ENCODE assay signal across 8 mouse cellular contexts in genomic region chrX:92597324-92597723, GRCm38 (mm10). TPM values are rescaled to one million over a fixed set of nuclear protein-coding genes. Genes with fewer than 3 reads are reported as not detected.
DNase-seq lines count a peak whose midpoint lies in the region; ATAC-seq and TF ChIP-seq lines count a peak whose summit lies in the region.
"Had no signal": no experiment of that assay in that cellular context is flagged by ENCODE, and none has a peak within 500 bp of the region (broad histone marks: within the 10 kb centered on the region; RNA-seq: fewer than 3 reads in every experiment).

No protein-coding gene starts in this region.

- no peak for ATAC-seq in hindbrain, embryonic 14.5 days (ENCODE audit: low FRiP score)
- no peak for ATAC-seq in hindbrain, embryonic 16.5 days
- no peak for ATAC-seq in granulocyte monocyte progenitor cell, adult 5-6 weeks (replicated peaks; ENCODE audit: poor library complexity, severe bottlenecking)

- no peaks in the 10 kb centered on the region for H3K4me1 ChIP-seq in hindbrain, embryonic 14.5 days (replicated peaks; ENCODE audit: control insufficient read depth, insufficient read depth, low read length)
- H3K4me1 ChIP-seq in hindbrain, embryonic 16.5 days (ENCODE audit: control insufficient read depth, insufficient read depth, low read depth, low read length) = no peaks in the 10 kb centered on the region
- H3K4me1 ChIP-seq in E14TG2a.4 (replicated peaks; ENCODE audit: low read depth, low read length) = no peaks in the 10 kb centered on the region
- H3K4me1 ChIP-seq: neural tube, embryonic 13.5 days had no signal

- H3K4me2 ChIP-seq in hindbrain, embryonic 14.5 days (replicated peaks) = no peak overlapping the region
- H3K4me2 ChIP-seq in hindbrain, embryonic 16.5 days (ENCODE audit: low read length) = no peak overlapping the region
- H3K4me2 ChIP-seq: neural tube, embryonic 13.5 days had no signal

- no peak overlapping the region for H3K4me3 ChIP-seq in hindbrain, embryonic 14.5 days (replicated peaks; ENCODE audit: low read length)
- no peak overlapping the region for H3K4me3 ChIP-seq in hindbrain, embryonic 16.5 days (ENCODE audit: low read length)
- H3K4me3 ChIP-seq in E14TG2a.4 (replicated peaks; ENCODE audit: low read length) = no peak overlapping the region
- H3K4me3 ChIP-seq in layer of hippocampus, adult 2 months = no peak overlapping the region
- H3K4me3 ChIP-seq: neural tube, embryonic 13.5 days had no signal

- H3K27ac ChIP-seq in hindbrain, embryonic 14.5 days = no peak overlapping the region
- no peak overlapping the region for H3K27ac ChIP-seq in hindbrain, embryonic 16.5 days (ENCODE audit: low read depth, low read length)
- no peak overlapping the region for H3K27ac ChIP-seq in layer of hippocampus, adult 2 months
- H3K27ac ChIP-seq: neural tube, embryonic 13.5 days had no signal

- H3K9ac ChIP-seq in hindbrain, embryonic 14.5 days = no peak overlapping the region
- H3K9ac ChIP-seq in hindbrain, embryonic 16.5 days (ENCODE audit: low read depth, low read length) = no peak overlapping the region
- H3K9ac ChIP-seq: neural tube, embryonic 13.5 days had no signal

- peak; percentile 59 for DNase-seq in hindbrain, embryonic 14.5 days (ENCODE audit: low spot score)
- peak; percentile 53 for DNase-seq in 3T3-L1 (ENCODE audit: low read depth, low spot score)
- peak; percentile 30 to 32 for DNase-seq in layer of hippocampus, adult 2 months (ENCODE audit: low spot score in 2 of 2)
- DNase-seq in natural killer cell, adult 2 months (ENCODE audit: low spot score in 2 of 2) = no peak

- no peaks in the 10 kb centered on the region for H3K36me3 ChIP-seq in hindbrain, embryonic 14.5 days (replicated peaks; ENCODE audit: control insufficient read depth, insufficient read depth)
- H3K36me3 ChIP-seq in hindbrain, embryonic 16.5 days (ENCODE audit: control insufficient read depth, insufficient read depth, low read length) = no peaks in the 10 kb centered on the region
- H3K36me3 ChIP-seq in E14TG2a.4 (ENCODE audit: insufficient read depth, low read length) = no peaks in the 10 kb centered on the region
- H3K36me3 ChIP-seq: neural tube, embryonic 13.5 days had no signal

- H3K9me3 ChIP-seq in hindbrain, embryonic 14.5 days (ENCODE audit: control insufficient read depth, low read length) = no peaks in the 10 kb centered on the region
- no peaks in the 10 kb centered on the region for H3K9me3 ChIP-seq in hindbrain, embryonic 16.5 days (ENCODE audit: control insufficient read depth, low read length)
- no peaks in the 10 kb centered on the region for H3K9me3 ChIP-seq in E14TG2a.4 (ENCODE audit: low read length)
- H3K9me3 ChIP-seq: neural tube, embryonic 13.5 days had no signal

- WGBS in hindbrain, embryonic 14.5 days = 41% methylated on average over 4 of the region's 4 CpGs
- WGBS in hindbrain, embryonic 16.5 days = 40% methylated on average over 4 of the region's 4 CpGs

- H3K27me3 ChIP-seq in hindbrain, embryonic 14.5 days (ENCODE audit: control insufficient read depth, insufficient read depth, low read length) = no peaks in the 10 kb centered on the region
- no peaks in the 10 kb centered on the region for H3K27me3 ChIP-seq in hindbrain, embryonic 16.5 days (replicated peaks; ENCODE audit: control insufficient read depth, insufficient read depth, low read length)
- H3K27me3 ChIP-seq in E14TG2a.4 (ENCODE audit: insufficient read depth, low read length) = no peaks in the 10 kb centered on the region
- H3K27me3 ChIP-seq: neural tube, embryonic 13.5 days had no signal

- 0 out of 2 replicates have a peak, but pooled peaks have one; percentile 15 for TF ChIP-seq CTCF in E14TG2a.4 (conservative IDR thresholded peaks at IDR 0.05; ENCODE audit: low read length)
- peak; percentile 80 for TF ChIP-seq CTCF in layer of hippocampus, adult 2 months (conservative IDR thresholded peaks at IDR 0.05)

RNA-seq across cellular contexts. Expression of gene Mageb18, which starts 2.0 kb away (rescaled TPM):
- polyA plus RNA-seq in hindbrain, embryonic 14.5 days (2014; fragmentation: Nextera tagmentation; extraction: Ambion mirVana) = not detected in 2 replicates
- 0.10 TPM in 1 of 2 replicates, not detected in the other for polyA plus RNA-seq in hindbrain, embryonic 16.5 days (2015; fragmentation: Nextera tagmentation; extraction: Ambion mirVana)
- total RNA-seq in layer of hippocampus, adult 2 months (2021) = not detected
- not detected in 2 replicates for total RNA-seq in granulocyte monocyte progenitor cell, adult 5-6 weeks (2014; fragmentation: Nextera tagmentation)
- total RNA-seq in granulocyte monocyte progenitor cell, adult 5-6 weeks (2017) = not detected in 2 replicates

Comparison
In these comparisons a context has a peak if more than half of its experiments do, and no peak if none do; other contexts are left out.
1. DNase-seq: peak in hindbrain, embryonic 14.5 days (single experiment), 3T3-L1 (single experiment) and layer of hippocampus, adult 2 months (2 of 2); none in natural killer cell, adult 2 months (0 of 2).